Mouse (Mus musculus): Measurements from ENCODE around the gene Lrch3.

- TF ChIP-seq CTCF (IDR thresholded peaks at IDR 0.05; ENCODE audit: borderline replicate concordance, extremely low read depth, insufficient read depth, insufficient read length) (no peak), POLR2A (IDR thresholded peaks at IDR 0.05; ENCODE audit: borderline replicate concordance, extremely low read depth, insufficient read depth, insufficient read length, poor library complexity, severe bottlenecking) (no peak)
Observed at GRCm38 (mm10) chr16:33062682-33063131, 148.8 kb downstream of the Lrch3 start.
